Mouse (Mus musculus) ES-Bruce4 (cell line): Measurements from ENCODE around the gene Tenm4.

ENCODE experiments used
- CTCF ChIP-seq: IDR thresholded peaks from one replicate; pipeline ENCODE4 v1.8.1; 2011; ENCODE audit warnings: low read depth, low read length
- EP300 ChIP-seq: IDR thresholded peaks from 2 replicates; pipeline ENCODE4 v1.6.1; 2011; ENCODE audit warnings: low read depth, low read length; ENCODE audit not compliant: insufficient read depth

DNA sequence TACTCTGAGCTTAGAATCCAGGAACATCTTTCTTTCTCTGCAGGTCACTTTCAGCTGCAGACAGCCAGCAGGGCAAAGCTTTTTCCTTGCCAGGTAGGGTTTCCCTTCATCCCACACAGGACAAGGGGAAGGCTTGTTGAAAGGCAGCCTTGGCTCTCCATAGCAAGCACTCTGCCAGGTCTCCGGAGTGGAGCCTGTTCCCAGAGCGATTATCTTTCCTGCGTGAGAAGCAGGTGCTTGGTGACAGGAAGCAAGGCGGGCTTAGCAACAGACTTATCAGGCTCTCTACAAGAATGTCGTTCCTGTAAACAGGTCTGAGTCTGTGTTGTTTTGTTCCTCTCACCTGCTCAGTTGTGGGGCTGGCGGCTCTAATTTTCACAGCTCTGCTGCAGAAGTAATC, 186.5 kb downstream of the Tenm4 start:
- no peak for TF ChIP-seq CTCF
- no peak for TF ChIP-seq EP300
